Mouse (Mus musculus) lung, embryonic 14.5 days (tissue): ENCODE data around the gene Fam13c. TPM values are rescaled to one million over a fixed set of nuclear protein-coding genes. Genes with fewer than 3 reads are reported as not detected.

Experiments
- ATAC-seq: fragments of 200-750 bp; cut with Nextera tagmentation; 2 replicates; pipeline ENCODE4 v1.8.0; 2017; ENCODE audit warnings: mild to moderate bottlenecking, moderate TSS enrichment, moderate library complexity; ENCODE audit not compliant: insufficient read depth
- DNase-seq: peaks from one replicate; pipeline ENCODE4 v3.0.0-alpha.2; 2015
- H3K27ac ChIP-seq: fragments of 300-500 bp; sonication (generic); 2 replicates; pipeline ENCODE4 v1.5.1; 2014; ENCODE audit warnings: low read depth, mild to moderate bottlenecking, moderate library complexity
- H3K27me3 ChIP-seq: fragments of 300-500 bp; sonication (generic); 2 replicates; pipeline ENCODE4 v1.6.1; 2014; ENCODE audit warnings: low read length, control low read depth; ENCODE audit not compliant: insufficient read depth
- H3K36me3 ChIP-seq: fragments of 300-500 bp; sonication (generic); 2 replicates; pipeline ENCODE4 v1.6.1; 2014; ENCODE audit warnings: control low read depth; ENCODE audit not compliant: insufficient read depth
- H3K4me1 ChIP-seq: fragments of 300-500 bp; sonication (generic); 2 replicates; pipeline ENCODE4 v1.6.1; 2014; ENCODE audit warnings: antibody characterized with exemption, control low read depth; ENCODE audit not compliant: insufficient read depth
- H3K4me2 ChIP-seq: fragments of 300-500 bp; sonication (generic); 2 replicates; pipeline ENCODE4 v1.6.1; 2014; ENCODE audit warnings: mild to moderate bottlenecking
- H3K4me3 ChIP-seq: fragments of 300-500 bp; sonication (generic); 2 replicates; pipeline ENCODE4 v1.5.1; 2014; ENCODE audit warnings: low read depth, low read length
- H3K9ac ChIP-seq: fragments of 300-500 bp; sonication (generic); 2 replicates; pipeline ENCODE4 v1.6.1; 2014
- H3K9me3 ChIP-seq: fragments of 300-500 bp; sonication (generic); 2 replicates; pipeline ENCODE4 v1.6.1; 2016; ENCODE audit warnings: low read depth, low read length, control low read depth
- CTCF ChIP-seq: IDR thresholded peaks from 2 replicates; pipeline ENCODE4 v1.5.1; 2016; ENCODE audit warnings: antibody characterized with exemption, low read depth
- WGBS: fragments of 180-500 bp; shearing (Covaris S2); extraction: QIAGEN DNeasy Blood & Tissue Kit; methylation state at CpG from one replicate; pipeline ENCODE4 v1.1.7; 2014; 5-methylcytosine and 5-hydroxymethylcytosine counted together
- polyA plus RNA-seq: library from polyadenylated mRNA; unstranded; fragments of >200 nt; fragmentation: Nextera tagmentation; extraction: Ambion mirVana; gene quantifications from 2 replicates; pipeline ENCODE4 v1.2.1, GENCODE M21; 2014

The Fam13c gene
- polyA plus RNA-seq, 1 experiment from 2014 or later: 9.7 TPM

DNA sequence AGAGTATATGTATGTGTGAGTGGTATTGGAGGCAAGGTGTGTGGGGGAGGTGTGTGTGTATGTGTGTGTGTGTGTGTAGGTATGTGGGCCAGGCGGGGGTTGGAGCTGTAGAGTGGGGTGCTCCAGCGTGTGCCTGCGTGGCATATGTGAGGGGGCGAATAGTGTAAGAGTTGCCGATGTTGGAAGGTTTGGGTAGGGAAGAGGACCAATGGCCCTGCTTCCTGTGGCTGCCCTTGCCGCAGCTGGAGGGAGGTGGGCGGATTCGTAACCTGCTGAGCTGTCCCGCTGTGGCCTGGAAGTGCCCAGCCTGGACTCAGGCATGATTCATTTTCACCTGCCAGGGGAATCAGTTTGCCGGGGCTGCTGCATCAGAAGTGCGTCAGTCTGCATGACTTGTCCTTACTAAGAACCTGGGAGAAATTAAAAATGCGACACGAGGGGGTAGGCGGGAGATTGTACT lies 79.4 kb downstream of the Fam13c start:
- ATAC-seq: no peak; the same call in 1 of the 2 replicates
- WGBS: 6% methylated on average over 14 of the region's 14 CpGs
- peak overlapping the region; percentile 43 for H3K4me3 ChIP-seq
- H3K27ac ChIP-seq: no peak overlapping the region
- peak overlapping the region; percentile 91 for H3K4me2 ChIP-seq
- no peaks in the 10 kb centered on the region for H3K9me3 ChIP-seq
- no peaks in the 10 kb centered on the region for H3K27me3 ChIP-seq
- peaks cover 6% of the 10 kb centered on the region; the same call in 1 of the 2 replicates for H3K4me1 ChIP-seq
- TF ChIP-seq CTCF: no peak
- H3K36me3 ChIP-seq: no peaks in the 10 kb centered on the region
- no peak overlapping the region for H3K9ac ChIP-seq
- no peak for DNase-seq

DNA sequence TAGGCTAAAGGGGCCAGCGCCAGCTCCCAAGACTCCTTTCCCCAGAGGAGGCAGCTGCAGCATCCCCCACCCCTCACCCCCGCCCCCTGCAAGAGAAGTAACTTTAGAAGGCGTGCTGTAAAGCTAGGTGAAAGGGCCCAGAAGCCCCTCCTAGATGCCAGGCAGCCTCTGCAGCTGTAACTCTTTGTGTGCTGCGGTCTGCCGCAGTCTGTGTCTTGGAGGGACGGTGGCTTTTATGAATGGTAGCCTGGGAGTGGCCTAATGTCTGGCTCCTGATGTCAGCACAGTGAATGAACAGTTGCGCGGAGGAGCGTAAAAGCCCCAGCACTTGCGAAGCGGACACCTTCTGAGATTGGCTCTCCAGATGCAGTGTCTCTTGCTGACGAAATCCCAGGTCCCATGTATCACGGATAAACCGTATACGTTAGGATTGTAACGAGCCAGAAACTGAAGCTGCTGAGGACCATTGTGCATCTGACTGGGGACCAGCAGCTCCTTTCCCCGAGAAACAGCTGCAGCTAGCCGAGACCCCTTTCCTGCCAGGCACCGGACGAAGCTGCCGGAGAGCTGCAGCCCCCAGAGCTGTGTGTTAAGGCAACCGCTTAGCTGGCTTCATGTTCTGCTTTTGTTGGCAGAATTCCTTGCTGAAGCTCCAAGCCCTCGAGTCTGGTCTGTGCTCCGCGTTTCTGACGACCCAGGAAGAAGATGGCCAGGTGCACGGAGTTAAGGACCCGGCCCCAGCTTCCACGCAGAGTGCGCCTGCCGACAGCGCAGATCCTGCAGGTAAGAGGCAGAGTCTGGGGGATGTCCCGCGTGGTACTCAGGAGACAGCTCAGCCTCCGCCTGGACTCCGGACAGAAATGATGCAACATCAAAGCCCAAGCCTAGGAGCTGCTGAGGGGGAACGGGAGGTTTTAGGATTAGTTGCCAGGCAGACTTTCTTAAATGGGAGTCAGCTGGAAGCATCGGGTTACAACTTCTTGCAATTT lies 80.2 kb downstream of the Fam13c start:
- WGBS: under 1% methylated on average over 38 of the region's 38 CpGs
- peak overlapping the region; percentile 53 for H3K9ac ChIP-seq
- peak overlapping the region; percentile 43 for H3K4me3 ChIP-seq
- H3K4me1 ChIP-seq: peaks cover 6% of the 10 kb centered on the region; the same call in 1 of the 2 replicates
- no peaks in the 10 kb centered on the region for H3K36me3 ChIP-seq
- H3K27me3 ChIP-seq: no peaks in the 10 kb centered on the region
- H3K4me2 ChIP-seq: peak overlapping the region; percentile 91
- peak; percentile 71 for ATAC-seq
- H3K9me3 ChIP-seq: no peaks in the 10 kb centered on the region
- peak; percentile 73 for DNase-seq
- TF ChIP-seq CTCF: no peak
- peak overlapping the region; percentile 72; the same call in 1 of the 2 replicates for H3K27ac ChIP-seq

DNA sequence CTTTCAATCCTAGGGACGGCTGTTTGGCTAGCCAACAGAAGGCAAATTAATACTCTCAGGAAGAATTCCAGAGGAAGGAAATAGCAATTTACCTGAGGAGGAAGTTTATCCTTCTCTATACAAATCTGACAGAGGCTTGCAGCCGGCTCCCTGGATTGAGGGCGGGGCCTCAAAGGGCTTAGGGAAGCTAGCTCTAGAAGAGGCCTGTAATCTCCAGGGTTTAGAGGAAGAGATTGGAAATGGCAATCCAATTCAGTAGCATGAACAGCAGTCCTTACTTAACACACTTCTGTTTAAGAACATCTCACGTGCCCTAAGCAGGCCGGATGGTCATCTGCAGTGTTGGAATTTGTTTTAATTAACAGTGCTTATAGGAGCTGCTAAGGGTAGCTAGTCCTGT lies 81.1 kb downstream of the Fam13c start:
- H3K27me3 ChIP-seq: no peaks in the 10 kb centered on the region
- H3K4me2 ChIP-seq: peak overlapping the region; percentile 91
- H3K9me3 ChIP-seq: no peaks in the 10 kb centered on the region
- no peak overlapping the region for H3K27ac ChIP-seq
- 27% methylated on average over 5 of the region's 5 CpGs for WGBS
- no peak for TF ChIP-seq CTCF
- no peaks in the 10 kb centered on the region for H3K36me3 ChIP-seq
- no peak overlapping the region for H3K9ac ChIP-seq
- H3K4me3 ChIP-seq: peak overlapping the region; percentile 43
- ATAC-seq (no peak), DNase-seq (peak; percentile 50)
- H3K4me1 ChIP-seq: peaks cover 6% of the 10 kb centered on the region; the same call in 1 of the 2 replicates

DNA sequence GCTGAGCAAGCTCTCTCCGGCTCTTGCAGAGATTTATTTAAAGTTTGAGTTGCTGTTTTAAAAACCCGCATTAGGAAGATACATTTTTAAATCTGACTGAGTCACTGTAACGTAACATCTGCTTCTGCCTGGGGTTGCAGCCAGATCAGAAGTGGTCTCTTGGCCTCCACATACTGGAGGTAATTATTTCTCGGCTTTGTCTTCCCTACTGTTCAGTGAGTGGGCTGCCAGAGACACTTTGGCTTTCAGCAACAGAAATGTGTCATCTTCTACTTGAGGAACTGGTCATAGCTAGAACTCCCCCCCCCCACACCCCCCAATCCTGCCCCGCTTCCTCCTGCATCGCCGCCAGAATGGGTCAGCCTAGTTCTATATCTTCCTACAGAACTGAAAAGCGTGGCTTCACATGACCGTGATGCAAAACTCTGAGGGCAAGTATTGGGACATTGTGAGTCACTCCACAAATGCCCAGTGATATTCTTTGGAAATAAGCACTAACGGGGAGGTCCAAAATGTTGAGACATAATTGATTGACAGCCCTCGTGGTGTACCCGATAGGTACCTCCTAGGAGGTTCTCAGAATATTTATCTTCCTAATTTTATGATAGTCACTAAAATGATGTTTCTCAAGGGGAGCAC lies 90.0 kb downstream of the Fam13c start:
- no peaks in the 10 kb centered on the region for H3K36me3 ChIP-seq
- TF ChIP-seq CTCF: no peak
- H3K4me1 ChIP-seq: no peaks in the 10 kb centered on the region
- no peak overlapping the region for H3K4me2 ChIP-seq
- no peak overlapping the region for H3K27ac ChIP-seq
- H3K9me3 ChIP-seq: no peaks in the 10 kb centered on the region
- H3K4me3 ChIP-seq: no peak overlapping the region
- ATAC-seq (no peak; the same call in 1 of the 2 replicates), DNase-seq (peak; percentile 55)
- no peak overlapping the region for H3K9ac ChIP-seq
- no peaks in the 10 kb centered on the region for H3K27me3 ChIP-seq
- 72% methylated on average over 12 of the region's 12 CpGs for WGBS

DNA sequence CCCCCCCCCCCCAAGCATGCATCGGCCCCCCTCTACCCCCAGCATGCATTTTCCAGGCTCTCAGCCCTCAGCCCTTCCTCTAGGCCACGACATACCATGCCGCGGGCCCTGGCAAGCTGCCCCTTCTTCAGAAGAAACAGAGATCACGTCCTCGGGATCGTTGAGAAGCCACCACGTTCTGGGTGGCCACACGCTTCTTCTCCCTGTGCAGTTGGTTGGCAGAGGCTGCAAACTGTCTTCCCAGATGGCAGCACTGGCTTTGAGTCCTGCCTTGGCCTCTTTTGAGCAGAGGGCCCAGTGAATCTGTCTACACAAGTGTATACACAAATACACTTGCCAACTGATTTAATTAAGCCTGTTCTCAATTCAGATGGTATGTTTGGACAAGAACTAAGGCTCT lies 92.0 kb downstream of the Fam13c start:
- no peaks in the 10 kb centered on the region for H3K4me1 ChIP-seq
- no peak overlapping the region for H3K4me3 ChIP-seq
- ATAC-seq (no peak), DNase-seq (peak; percentile 2)
- 75% methylated on average over 9 of the region's 9 CpGs for whole genome bisulfite sequencing
- H3K9me3 ChIP-seq: no peaks in the 10 kb centered on the region
- no peaks in the 10 kb centered on the region for H3K27me3 ChIP-seq
- H3K27ac ChIP-seq: no peak overlapping the region
- TF ChIP-seq CTCF: no peak
- no peak overlapping the region for H3K4me2 ChIP-seq
- no peak overlapping the region for H3K9ac ChIP-seq
- H3K36me3 ChIP-seq: no peaks in the 10 kb centered on the region

DNA sequence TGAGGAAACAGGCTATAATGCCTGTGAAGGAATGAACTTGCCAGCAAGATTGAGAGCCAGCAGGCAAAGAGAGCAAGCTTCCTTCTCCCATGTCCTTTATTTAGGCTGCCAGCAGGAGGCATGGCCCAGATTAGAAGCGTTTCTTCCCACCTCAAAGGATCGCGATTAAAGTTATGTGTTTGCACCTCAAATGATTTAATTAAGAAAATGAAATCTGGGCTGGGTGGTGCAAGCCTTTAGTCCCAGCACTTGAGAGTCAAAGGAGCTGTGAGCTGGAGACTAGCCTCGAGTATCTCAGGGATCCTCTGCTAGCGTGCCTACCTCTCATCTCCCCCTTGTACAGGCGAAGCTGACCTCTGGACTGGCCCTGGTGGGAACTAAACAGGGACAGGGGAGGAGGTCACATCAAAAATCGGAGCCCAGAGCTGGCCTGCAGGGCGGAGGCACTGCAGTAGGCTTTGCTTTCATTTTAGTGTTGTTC lies 93.1 kb downstream of the Fam13c start:
- no peaks in the 10 kb centered on the region for H3K36me3 ChIP-seq
- no peaks in the 10 kb centered on the region for H3K9me3 ChIP-seq
- H3K4me3 ChIP-seq: no peak overlapping the region
- H3K27ac ChIP-seq: no peak overlapping the region
- no peak overlapping the region for H3K9ac ChIP-seq
- H3K4me1 ChIP-seq: no peaks in the 10 kb centered on the region
- H3K27me3 ChIP-seq: no peaks in the 10 kb centered on the region
- no peak for DNase-seq
- no peak for ATAC-seq
- 74% methylated on average over 8 of the region's 8 CpGs for WGBS
- H3K4me2 ChIP-seq: no peak overlapping the region
- no peak for TF ChIP-seq CTCF

DNA sequence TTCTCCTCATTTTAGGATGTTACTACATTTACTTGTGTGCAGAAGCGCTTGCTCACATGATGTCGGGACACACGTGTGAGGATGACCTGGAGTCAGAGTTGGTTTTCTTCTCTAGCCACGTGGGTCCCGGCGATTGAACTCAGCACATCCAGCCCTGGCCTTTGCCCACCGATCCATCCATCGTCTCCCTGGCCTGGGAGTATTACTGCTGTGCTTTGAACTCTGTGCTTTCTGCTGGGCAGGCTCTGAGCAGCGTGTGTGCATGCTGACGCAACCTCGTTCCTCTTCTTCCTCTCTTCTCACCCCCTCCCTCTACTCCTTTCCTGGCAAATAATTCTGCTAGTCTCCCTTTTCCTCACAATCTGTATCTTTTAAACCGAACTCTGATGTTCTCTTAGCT lies 93.7 kb downstream of the Fam13c start:
- no peak overlapping the region for H3K4me2 ChIP-seq
- 67% methylated on average over 12 of the region's 12 CpGs for WGBS
- no peak for TF ChIP-seq CTCF
- no peaks in the 10 kb centered on the region for H3K36me3 ChIP-seq
- DNase-seq (no peak), ATAC-seq (no peak)
- H3K27ac ChIP-seq: no peak overlapping the region
- H3K4me3 ChIP-seq: no peak overlapping the region
- H3K27me3 ChIP-seq: no peaks in the 10 kb centered on the region
- no peak overlapping the region for H3K9ac ChIP-seq
- H3K9me3 ChIP-seq: no peaks in the 10 kb centered on the region
- H3K4me1 ChIP-seq: no peaks in the 10 kb centered on the region
